Mouse (Mus musculus): Measurements from ENCODE around the gene Slc7a6os. TPM values are rescaled to one million over a fixed set of nuclear protein-coding genes. Genes with fewer than 3 reads are reported as not detected.
A peak's percentile ranks its signal among the peaks of the same experiment; 100 is the strongest.
"Not testable (repeated sequence)": the region's sequence is repeated elsewhere in the genome, so short reads cannot be mapped to it uniquely, and the experiment has no call there.

Slc7a6os gene
- total RNA-seq, 2 experiments from 2014 or later = 25.8 to 30.4 TPM

DNA sequence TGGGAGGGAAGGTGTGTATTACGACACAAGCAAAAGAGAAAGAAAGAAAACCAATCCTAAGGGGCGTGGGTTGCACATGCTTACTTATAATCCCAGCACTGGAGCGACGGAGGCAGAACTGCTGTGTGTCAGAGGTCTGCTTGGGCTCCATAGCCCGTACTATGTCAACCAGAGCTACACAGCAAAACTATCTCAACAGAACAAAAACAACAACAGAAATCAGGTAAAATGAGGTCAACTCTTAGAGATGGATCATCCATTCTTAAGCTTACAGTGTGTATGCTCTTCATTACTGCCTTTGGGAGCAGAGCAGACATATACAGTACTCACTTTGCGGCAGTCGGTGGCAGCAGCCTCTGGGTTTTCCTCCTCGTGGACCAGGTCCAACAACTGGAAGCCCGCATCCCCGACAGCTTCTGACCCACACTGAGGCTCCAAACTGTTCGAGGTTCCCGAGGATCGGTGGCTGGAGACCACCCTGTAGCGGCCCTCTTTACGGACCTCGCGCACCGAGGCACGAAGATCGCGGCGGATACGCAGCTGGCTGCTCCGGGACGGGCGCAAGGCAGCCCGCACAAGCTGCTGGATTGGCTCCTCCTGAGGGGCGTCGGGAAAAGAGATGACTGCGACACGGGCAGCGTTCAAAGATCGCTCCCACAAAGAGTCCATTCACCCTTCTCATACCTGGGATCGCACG lies 552 bp downstream of the Slc7a6os start:
- TF ChIP-seq CTCF (conservative IDR thresholded peaks at IDR 0.05) = no peak
- Histone ChIP-seq H3K4me3 (peak overlapping the region; percentile 99), H3K27ac (peak overlapping the region; percentile 97)
- DNase-seq (ENCODE audit: low spot score in 2 of 2) = peak in 1 of 2 experiments; percentile 47

DNA sequence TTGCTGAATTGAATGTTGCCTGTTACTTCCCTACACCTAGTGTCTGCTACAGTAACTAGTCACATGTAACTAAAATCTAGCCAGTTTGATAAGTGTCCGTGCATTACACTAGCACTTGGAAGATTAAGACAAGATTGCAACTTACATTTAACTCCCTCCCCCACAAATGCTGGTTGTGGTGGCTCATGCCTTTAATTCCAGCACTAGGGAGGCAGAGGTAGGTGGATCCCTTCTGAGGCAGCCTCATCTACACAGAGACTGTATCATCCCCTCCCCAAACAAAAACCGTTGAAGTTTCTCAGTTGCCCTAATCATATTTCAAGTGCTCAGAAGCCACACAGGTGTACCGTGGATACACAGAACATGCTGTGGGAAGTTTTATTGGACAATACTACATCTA lies 11.1 kb downstream of the Slc7a6os start:
- H3K27ac ChIP-seq; H3K4me3 ChIP-seq; DNase-seq (ENCODE audit: low spot score in 2 of 2): not testable (repeated sequence)

DNA sequence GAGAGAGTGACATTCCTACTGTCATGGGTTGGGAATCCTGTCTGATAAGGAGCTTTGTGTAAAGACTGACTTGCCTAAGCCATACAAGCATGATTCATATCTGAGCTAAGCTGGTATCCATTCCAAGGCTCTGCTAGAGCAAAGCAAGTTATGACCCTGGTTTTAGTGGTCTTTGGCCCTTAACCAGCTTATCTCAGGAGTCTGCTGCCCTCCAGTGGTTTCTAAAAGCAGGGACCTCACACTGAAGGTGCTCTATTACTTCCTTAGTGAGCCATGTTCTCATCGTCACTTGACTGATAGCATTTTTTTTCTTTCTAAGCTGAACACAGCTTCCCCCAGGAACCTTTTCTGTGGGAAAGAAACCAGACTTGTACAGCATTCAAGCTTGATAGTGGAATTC lies 12.0 kb downstream of the Slc7a6os start:
- Histone ChIP-seq H3K27ac (0 out of 2 replicates have a peak overlapping the region, but pooled peaks have one; percentile 6), H3K4me3 (no peak overlapping the region)
- peak; percentile 81 for TF ChIP-seq CTCF (conservative IDR thresholded peaks at IDR 0.05)
- DNase-seq (ENCODE audit: low spot score in 2 of 2) = peak in 1 of 2 experiments; percentile 27

DNA sequence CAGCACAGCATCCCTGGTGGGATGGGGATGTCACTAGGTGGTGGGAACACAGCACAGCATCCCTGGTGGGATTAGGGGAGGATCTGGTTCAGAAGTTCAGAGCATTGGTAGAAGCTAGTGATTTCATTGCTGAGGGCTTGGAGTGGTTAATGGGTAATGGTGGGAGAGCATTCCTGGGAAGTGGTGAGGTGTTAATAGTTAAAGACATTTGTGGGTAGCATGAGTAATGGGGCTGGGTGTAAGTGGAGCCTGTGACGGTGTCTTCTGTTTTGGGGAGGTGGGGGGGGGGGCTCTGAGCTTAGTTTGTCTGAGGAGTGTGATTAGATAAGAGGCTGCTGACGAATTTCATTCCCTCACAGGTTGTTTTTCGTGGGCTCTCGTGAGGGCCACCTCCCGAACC lies 16.7 kb downstream of the Slc7a6os start:
- no peak overlapping the region for H3K4me3 ChIP-seq
- TF ChIP-seq CTCF (conservative IDR thresholded peaks at IDR 0.05) = no peak
- DNase-seq (ENCODE audit: low spot score in 2 of 2) = no peak
- no peak overlapping the region for H3K27ac ChIP-seq

DNA sequence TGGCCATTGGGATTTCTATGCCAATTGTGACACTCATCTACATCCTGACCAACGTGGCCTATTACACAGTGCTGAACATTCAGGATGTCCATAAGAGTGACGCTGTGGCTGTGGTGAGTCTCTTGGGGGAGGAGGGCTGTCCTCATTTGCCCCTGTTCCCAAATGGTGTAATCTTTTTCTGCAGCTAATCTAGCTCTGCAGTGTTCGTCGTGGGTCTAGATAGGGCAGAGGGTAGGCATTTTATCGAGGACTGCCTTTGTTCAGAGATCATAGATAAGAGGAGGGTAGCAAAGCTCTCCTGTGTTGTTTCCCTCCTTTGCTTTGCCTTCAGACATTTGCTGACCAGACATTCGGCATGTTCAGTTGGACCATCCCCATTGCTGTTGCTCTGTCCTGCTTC lies 17.6 kb downstream of the Slc7a6os start:
- Histone ChIP-seq H3K4me3 (no peak overlapping the region), H3K27ac (no peak overlapping the region)
- no peak for TF ChIP-seq CTCF (conservative IDR thresholded peaks at IDR 0.05)
- no peak for DNase-seq (ENCODE audit: low spot score in 2 of 2)

DNA sequence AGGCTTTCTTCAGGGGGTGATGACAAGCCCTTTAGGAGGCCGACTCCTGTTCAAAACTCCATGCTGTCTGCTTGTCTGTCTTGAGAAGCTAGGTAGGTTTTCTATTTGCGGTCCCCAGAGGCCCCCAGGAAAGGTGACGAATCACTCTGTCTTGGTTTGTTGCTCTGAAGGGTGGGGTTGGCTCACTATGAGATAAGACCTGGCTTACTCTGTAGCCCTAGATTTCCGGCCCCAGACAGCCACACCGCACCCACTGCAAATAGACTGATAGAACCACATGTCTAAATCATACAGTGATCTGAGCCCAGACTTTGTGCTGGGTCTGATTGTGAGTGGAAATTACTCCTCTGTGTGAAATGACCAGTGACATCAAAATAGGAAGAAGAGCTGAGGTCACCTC lies 19.1 kb downstream of the Slc7a6os start:
- Histone ChIP-seq H3K27ac (no peak overlapping the region), H3K4me3 (no peak overlapping the region)
- no peak for DNase-seq (ENCODE audit: low spot score in 2 of 2)
- no peak for TF ChIP-seq CTCF (conservative IDR thresholded peaks at IDR 0.05)

DNA sequence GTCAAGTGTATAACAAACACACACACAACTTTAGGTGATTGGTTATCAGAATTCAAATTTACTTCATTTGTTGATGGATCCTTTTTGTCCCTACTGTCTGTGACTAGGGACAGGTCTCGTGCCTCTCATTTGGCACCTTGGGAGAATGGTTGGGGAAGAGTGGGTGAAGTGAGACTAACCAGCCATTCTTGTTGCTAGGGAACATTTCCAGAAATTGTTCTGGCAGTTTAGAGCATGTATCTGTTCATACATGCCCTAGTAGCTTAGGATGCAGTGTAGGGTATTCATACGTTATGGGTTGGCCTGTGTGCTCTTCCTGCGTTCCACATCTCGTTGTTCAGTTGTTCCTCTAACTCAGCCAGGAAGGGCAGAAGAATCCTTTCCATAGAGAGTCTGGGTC lies 21.6 kb downstream of the Slc7a6os start:
- no peak for TF ChIP-seq CTCF (conservative IDR thresholded peaks at IDR 0.05)
- no peak overlapping the region for H3K4me3 ChIP-seq
- no peak for DNase-seq (ENCODE audit: low spot score in 2 of 2)

DNA sequence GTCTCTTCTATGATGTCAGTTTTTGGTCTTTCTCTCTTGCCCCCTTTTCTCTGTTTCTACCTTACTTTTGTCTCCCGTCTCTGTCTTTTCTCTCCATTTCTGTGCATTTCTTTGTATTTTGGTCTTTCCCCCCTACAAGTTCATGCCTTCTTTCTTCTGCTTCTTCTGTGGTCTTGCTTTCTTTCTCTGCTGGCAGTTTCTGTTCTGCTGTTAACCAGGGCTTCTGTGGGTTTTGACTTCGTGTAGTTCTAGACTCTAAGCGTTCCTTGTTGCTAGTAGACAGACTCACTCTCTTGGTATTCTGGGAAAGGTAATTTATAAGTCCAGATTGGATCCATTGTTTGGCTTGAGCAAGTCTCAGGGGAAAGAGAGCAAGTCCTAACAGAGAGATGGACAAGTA lies 24.3 kb downstream of the Slc7a6os start:
- Histone ChIP-seq H3K4me3 (no peak overlapping the region), H3K27ac (peak overlapping the region; percentile 32; the same call in 1 of the 2 replicates)
- no peak for TF ChIP-seq CTCF (conservative IDR thresholded peaks at IDR 0.05)
- no peak for DNase-seq (ENCODE audit: low spot score in 2 of 2)

More for the DNA sequence above, 21.6 kb downstream of the Slc7a6os start:
- H3K27ac ChIP-seq = no peak overlapping the region

DNA sequence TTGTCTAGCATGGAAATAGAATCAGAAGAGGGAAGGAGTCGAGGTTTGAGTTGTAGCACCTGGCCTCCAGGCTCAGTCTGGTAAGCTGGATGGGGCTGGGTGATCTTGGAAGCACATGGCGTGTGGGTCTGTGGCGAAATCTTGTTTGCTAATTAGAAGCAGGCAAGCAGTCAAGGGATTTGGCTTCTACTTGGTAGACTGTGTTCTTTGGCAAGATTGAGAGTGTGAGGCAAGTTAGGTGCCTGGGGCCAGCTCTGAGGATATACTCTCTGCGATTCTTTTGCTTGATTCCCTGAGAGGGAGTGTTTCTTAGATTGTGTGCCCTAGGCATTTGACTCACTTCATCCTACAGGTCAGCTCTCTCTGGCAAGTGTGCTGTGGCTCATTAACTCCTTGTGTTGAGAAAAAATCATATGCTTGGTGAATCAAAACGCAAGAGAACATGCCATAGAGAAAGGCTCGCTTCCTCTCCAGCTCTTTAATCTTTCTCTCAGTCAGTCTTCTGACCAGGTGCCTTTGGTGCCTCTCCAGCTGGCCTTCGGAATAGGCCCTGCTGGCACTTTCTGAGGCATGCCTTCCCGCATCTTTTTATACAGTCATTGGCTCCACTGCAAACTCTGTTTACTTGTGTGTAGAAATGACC lies 25.0 kb downstream of the Slc7a6os start:
- DNase-seq (ENCODE audit: low spot score in 2 of 2) = peak; percentile 27 to 37
- TF ChIP-seq CTCF (conservative IDR thresholded peaks at IDR 0.05) = no peak
- Histone ChIP-seq H3K27ac (peak overlapping the region; percentile 32), H3K4me3 (no peak overlapping the region)

DNA sequence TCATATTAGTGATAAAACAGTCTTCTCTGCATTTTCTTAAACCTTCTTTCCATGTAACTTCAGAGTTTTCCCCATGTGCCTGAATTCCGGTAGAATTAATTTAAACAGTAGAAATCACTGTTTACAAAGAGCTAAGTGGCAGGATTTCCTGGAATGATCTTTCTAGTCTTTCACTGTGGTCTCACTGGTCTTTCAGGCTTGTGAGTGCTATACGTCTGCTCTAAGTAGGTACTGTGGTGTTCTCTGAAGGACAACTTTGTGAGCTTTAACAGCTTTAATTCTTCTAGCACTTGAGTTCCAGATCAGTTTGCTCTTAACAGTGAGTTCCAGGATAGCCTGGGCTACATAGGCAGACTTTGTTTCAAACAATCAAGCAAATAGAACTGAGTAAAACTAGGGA lies 32.3 kb downstream of the Slc7a6os start:
- DNase-seq (ENCODE audit: low spot score in 2 of 2) = no peak
- TF ChIP-seq CTCF (conservative IDR thresholded peaks at IDR 0.05) = no peak
- H3K4me3 ChIP-seq = no peak overlapping the region
- H3K27ac ChIP-seq = no peak overlapping the region

DNA sequence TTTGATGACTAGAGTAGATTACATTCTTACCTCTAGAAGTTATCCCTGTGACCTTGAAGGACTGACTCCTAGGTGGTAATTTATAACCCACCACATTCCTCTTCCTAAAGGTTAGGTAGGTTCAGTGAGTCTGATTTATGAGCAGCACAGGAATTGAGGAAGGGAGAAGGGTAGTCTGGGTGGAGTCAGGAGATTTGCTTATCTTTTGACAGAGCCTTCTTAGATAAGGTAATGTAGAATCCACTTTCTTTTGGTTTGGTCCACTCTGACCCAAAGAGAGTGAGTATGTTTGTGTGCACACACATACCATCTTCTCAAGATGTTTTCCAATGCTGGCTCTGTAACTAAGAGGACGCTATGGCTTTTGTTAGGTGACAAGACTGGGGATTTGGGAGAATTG lies 33.1 kb downstream of the Slc7a6os start:
- TF ChIP-seq CTCF (conservative IDR thresholded peaks at IDR 0.05) = no peak
- DNase-seq (ENCODE audit: low spot score in 2 of 2) = no peak
- Histone ChIP-seq H3K27ac (no peak overlapping the region), H3K4me3 (no peak overlapping the region)

DNA sequence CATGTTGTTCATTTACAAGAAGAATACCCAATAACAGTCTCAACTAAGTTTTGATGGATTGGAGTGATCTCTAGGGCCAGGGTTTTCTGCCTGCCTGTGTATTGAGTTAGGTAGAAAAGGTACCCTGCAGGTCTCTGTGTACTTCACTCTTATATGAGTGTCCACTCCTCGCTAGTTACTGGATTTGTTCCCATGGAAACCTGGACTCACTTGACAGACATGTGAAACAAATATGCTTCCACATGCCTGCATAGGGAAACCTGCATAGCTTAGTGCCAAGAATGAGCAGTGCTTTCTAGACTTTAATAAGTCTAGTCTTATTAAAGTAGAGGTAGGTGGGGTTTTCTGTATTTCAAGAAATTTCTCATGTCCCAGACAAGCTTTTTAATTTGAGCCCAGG lies 33.8 kb downstream of the Slc7a6os start:
- no peak for DNase-seq (ENCODE audit: low spot score in 2 of 2)
- no peak for TF ChIP-seq CTCF (conservative IDR thresholded peaks at IDR 0.05)
- Histone ChIP-seq H3K4me3 (no peak overlapping the region), H3K27ac (no peak overlapping the region)

DNA sequence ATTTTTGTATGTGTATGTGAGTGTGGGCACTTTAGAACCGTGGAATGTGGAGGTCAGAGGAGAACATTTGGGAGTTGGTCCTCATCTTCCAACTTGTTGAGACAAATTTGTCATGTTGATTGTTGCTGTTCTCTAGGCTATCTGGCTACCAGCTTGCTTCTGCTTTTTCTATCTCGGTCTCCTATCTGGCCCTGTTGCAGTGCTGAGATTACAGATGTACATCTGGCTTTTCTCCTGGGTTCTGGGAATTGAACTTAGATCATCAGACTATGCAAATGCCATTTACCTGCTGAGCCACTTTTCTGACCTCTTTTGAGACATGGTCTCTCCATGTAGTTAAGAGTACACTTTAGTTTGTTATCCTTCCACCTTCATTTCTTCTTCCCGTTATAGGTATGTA lies 37.2 kb downstream of the Slc7a6os start:
- H3K27ac ChIP-seq = no peak overlapping the region
- DNase-seq (ENCODE audit: low spot score in 2 of 2) = no peak
- H3K4me3 ChIP-seq = no peak overlapping the region
- TF ChIP-seq CTCF (conservative IDR thresholded peaks at IDR 0.05) = no peak

DNA sequence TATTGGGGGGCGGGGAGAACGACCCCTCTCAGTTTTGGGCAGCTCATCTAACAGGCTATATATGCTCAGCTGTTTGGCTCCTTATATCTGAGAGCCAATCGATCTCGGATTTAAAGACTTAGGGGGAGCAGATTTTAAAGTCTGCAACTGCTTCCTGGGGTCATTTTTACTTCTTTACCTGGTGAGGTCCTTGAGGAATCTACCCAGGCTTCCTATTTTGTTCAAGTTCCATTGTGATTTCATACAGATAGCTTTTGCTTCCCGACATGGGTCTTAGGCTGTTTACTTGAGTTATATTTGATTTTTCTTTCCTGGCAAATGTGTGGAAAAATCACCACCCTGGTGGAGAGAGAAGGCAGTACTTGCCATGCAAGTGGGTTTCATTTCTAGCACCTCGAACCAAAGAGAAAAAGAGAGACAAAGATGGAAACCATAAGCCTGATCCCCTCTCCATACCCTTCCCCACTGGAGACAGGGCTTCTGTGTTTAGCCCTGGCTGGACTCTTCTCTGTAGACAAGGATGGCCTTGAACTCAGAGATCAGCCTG lies 40.7 kb downstream of the Slc7a6os start:
- H3K27ac ChIP-seq = peak overlapping the region; percentile 90
- DNase-seq (ENCODE audit: low spot score in 2 of 2) = no peak
- H3K4me3 ChIP-seq = peak overlapping the region; percentile 71
- peak; percentile 67 for TF ChIP-seq CTCF (conservative IDR thresholded peaks at IDR 0.05)
